Mouse (Mus musculus) limb, embryonic 11.5 days (tissue): Measurements from ENCODE around the gene Clk2. TPM values are rescaled to one million over a fixed set of nuclear protein-coding genes. Genes with fewer than 3 reads are reported as not detected.
A peak's percentile ranks its signal among the peaks of the same experiment; 100 is the strongest.

Experiments
- ATAC-seq: fragments of 200-750 bp; cut with Nextera tagmentation; 2 replicates; pipeline ENCODE4 v1.8.0; 2017; ENCODE audit warnings: low read depth; ENCODE audit not compliant: insufficient number of reproducible peaks, low FRiP score, low TSS enrichment
- DNase-seq: peaks from one replicate; pipeline ENCODE4 v3.0.0-alpha.2; 2015; ENCODE audit warnings: low spot score
- H3K27ac ChIP-seq: fragments of 300-500 bp; sonication (generic); replicated peaks from 2 replicates; pipeline ENCODE4 v1.5.1; 2014; ENCODE audit warnings: low read depth, mild to moderate bottlenecking, low read length
- H3K27me3 ChIP-seq: fragments of 300-500 bp; sonication (generic); 2 replicates; pipeline ENCODE4 v1.6.1; 2014; ENCODE audit warnings: mild to moderate bottlenecking, low read length, mixed read lengths; ENCODE audit not compliant: control insufficient read depth, insufficient read depth
- H3K36me3 ChIP-seq: fragments of 300-500 bp; sonication (generic); 2 replicates; pipeline ENCODE4 v1.6.1; 2014; ENCODE audit warnings: mild to moderate bottlenecking, low read length, moderate library complexity, mixed read lengths; ENCODE audit not compliant: control insufficient read depth, insufficient read depth
- H3K4me1 ChIP-seq: fragments of 300-500 bp; sonication (generic); 2 replicates; pipeline ENCODE4 v1.6.1; 2014; ENCODE audit warnings: low read length, mixed read lengths; ENCODE audit not compliant: control insufficient read depth, insufficient read depth
- H3K4me2 ChIP-seq: fragments of 300-500 bp; sonication (generic); 2 replicates; pipeline ENCODE4 v1.6.1; 2014; ENCODE audit warnings: low read depth, mild to moderate bottlenecking, moderate library complexity; ENCODE audit not compliant: severe bottlenecking
- H3K4me3 ChIP-seq: fragments of 300-500 bp; sonication (generic); 2 replicates; pipeline ENCODE4 v1.5.1; 2014; ENCODE audit warnings: low read depth, low read length
- H3K9ac ChIP-seq: fragments of 300-500 bp; sonication (generic); 2 replicates; pipeline ENCODE4 v1.6.1; 2014; ENCODE audit warnings: mild to moderate bottlenecking, low read length
- H3K9me3 ChIP-seq: fragments of 300-500 bp; sonication (generic); 2 replicates; pipeline ENCODE4 v1.6.1; 2016; ENCODE audit warnings: low read length; ENCODE audit not compliant: control insufficient read depth
- WGBS: fragments of 180-500 bp; shearing (Covaris S2); extraction: QIAGEN DNeasy Blood & Tissue Kit; methylation state at CpG from one replicate; pipeline ENCODE4 v1.1.7; 2014; 5-methylcytosine and 5-hydroxymethylcytosine counted together
- polyA plus RNA-seq: library from polyadenylated mRNA; unstranded; fragments of >200 nt; fragmentation: Nextera tagmentation; extraction: Ambion mirVana; gene quantifications from 2 replicates; pipeline ENCODE4 v1.2.1, GENCODE M21; 2014

Clk2 gene
- polyA plus RNA-seq, 1 experiment from 2014 or later = 34.8 TPM

GRCm38 (mm10) chr3:89178107-89178385 is 13.5 kb downstream of the Clk2 start:
- 8% methylated on average over 6 of the region's 6 CpGs for WGBS
- Histone ChIP-seq H3K4me2 (peak overlapping the region; percentile 82), H3K4me1 (peaks cover 8% of the 10 kb centered on the region; the same call in 1 of the 2 replicates), H3K36me3 (peaks cover 35% of the 10 kb centered on the region), H3K9me3 (no peaks in the 10 kb centered on the region), H3K27ac (peak overlapping the region; percentile 53), H3K27me3 (no peaks in the 10 kb centered on the region), H3K9ac (peak overlapping the region; percentile 86), H3K4me3 (peak overlapping the region; percentile 59)
- DNase-seq (no peak), ATAC-seq (no peak)

DNA sequence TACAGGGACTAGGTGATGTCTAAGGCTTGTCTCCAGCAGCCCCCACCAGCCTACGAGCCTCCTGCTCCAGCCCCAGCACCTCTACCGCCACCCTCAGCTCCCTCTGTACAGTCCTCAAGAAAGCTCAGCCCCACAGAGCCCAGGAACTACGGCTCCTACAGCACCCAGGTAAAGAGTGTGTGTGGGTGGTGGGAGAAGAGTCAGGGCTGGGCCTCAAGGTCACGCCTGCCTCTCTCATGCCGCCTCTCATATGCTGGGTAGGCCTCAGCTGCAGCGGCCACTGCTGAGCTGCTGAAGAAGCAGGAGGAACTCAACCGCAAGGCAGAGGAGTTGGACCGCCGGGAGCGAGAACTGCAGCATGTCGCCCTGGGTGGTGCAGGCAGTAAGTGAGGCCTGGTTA is 14.5 kb downstream of the Clk2 start:
- no peak overlapping the region for H3K4me3 ChIP-seq
- H3K9me3 ChIP-seq = no peaks in the 10 kb centered on the region
- no peak overlapping the region for H3K9ac ChIP-seq
- no peak overlapping the region for H3K27ac ChIP-seq
- 93% methylated on average over 11 of the region's 11 CpGs for WGBS
- no peak for ATAC-seq
- peak overlapping the region; percentile 82; the same call in 1 of the 2 replicates for H3K4me2 ChIP-seq
- H3K27me3 ChIP-seq = no peaks in the 10 kb centered on the region
- peaks cover 26% of the 10 kb centered on the region for H3K36me3 ChIP-seq
- peaks cover 14% of the 10 kb centered on the region for H3K4me1 ChIP-seq
- DNase-seq = no peak

- Histone ChIP-seq H3K9me3 (no peaks in the 10 kb centered on the region), H3K4me1 (peaks cover 30% of the 10 kb centered on the region), H3K27ac (no peak overlapping the region; the same call in 1 of the 2 replicates), H3K9ac (no peak overlapping the region), H3K4me3 (no peak overlapping the region), H3K36me3 (peaks cover 21% of the 10 kb centered on the region), H3K27me3 (no peaks in the 10 kb centered on the region), H3K4me2 (no peak overlapping the region)
- 93% methylated on average over 27 of the region's 27 CpGs for WGBS
- DNase-seq = no peak
- no peak for ATAC-seq
These were observed 17.3 kb downstream of the Clk2 start for GRCm38 (mm10) chr3:89181749-89182500.

- no peak overlapping the region; the same call in 1 of the 2 replicates for H3K27ac ChIP-seq
- H3K4me1 ChIP-seq = peaks cover 30% of the 10 kb centered on the region
- H3K4me2 ChIP-seq = peak overlapping the region; percentile 96; the same call in 1 of the 2 replicates
These were observed 18.0 kb downstream of the Clk2 start for GRCm38 (mm10) chr3:89182531-89183057.

GRCm38 (mm10) chr3:89183058-89183958 is 18.7 kb downstream of the Clk2 start, which contains the start of gene Fam189b:
Gene Fam189b, plus strand, starts transcription at chr3:89183143.
- 5% methylated on average over 39 of the region's 39 CpGs for WGBS
- H3K4me1 ChIP-seq = peaks cover 30% of the 10 kb centered on the region
- ATAC-seq (peak; percentile 91), DNase-seq (peak; percentile 89)
- H3K4me3 ChIP-seq = peak within 1 kb of the TSS; percentile 66
- peak within 1 kb of the TSS; percentile 84 for H3K9ac ChIP-seq
- peaks cover 22% of the 10 kb centered on the region for H3K36me3 ChIP-seq
- no peaks in the 10 kb centered on the region for H3K9me3 ChIP-seq
- H3K27me3 ChIP-seq = no peaks in the 10 kb centered on the region
- H3K4me2 ChIP-seq = peak within 1 kb of the TSS; percentile 96
- H3K27ac ChIP-seq = peak within 1 kb of the TSS; percentile 73

More at GRCm38 (mm10) chr3:89182531-89183057, 18.0 kb downstream of the Clk2 start:
- Histone ChIP-seq H3K27me3 (no peaks in the 10 kb centered on the region), H3K9me3 (no peaks in the 10 kb centered on the region), H3K9ac (peak overlapping the region; percentile 84), H3K36me3 (peaks cover 22% of the 10 kb centered on the region), H3K4me3 (peak overlapping the region; percentile 66; the same call in 1 of the 2 replicates)
- ATAC-seq (peak; percentile 7; the same call in 1 of the 2 replicates), DNase-seq (no peak)
- WGBS = 44% methylated on average over 7 of the region's 7 CpGs

- peaks cover 22% of the 10 kb centered on the region for H3K36me3 ChIP-seq
- no peak for ATAC-seq
- no peak overlapping the region; the same call in 1 of the 2 replicates for H3K27ac ChIP-seq
These were observed 19.3 kb downstream of the Clk2 start for GRCm38 (mm10) chr3:89183959-89184315.

GRCm38 (mm10) chr3:89187197-89187596 is 22.6 kb downstream of the Clk2 start:
- Histone ChIP-seq H3K27me3 (no peaks in the 10 kb centered on the region), H3K27ac (no peak overlapping the region), H3K4me2 (no peak overlapping the region), H3K4me3 (no peak overlapping the region), H3K36me3 (peaks cover 4% of the 10 kb centered on the region), H3K9ac (peak overlapping the region; percentile 7; the same call in 1 of the 2 replicates), H3K4me1 (peaks cover 24% of the 10 kb centered on the region), H3K9me3 (no peaks in the 10 kb centered on the region)
- ATAC-seq (no peak), DNase-seq (no peak)
- WGBS = 58% methylated on average over 23 of the region's 23 CpGs

More at GRCm38 (mm10) chr3:89183959-89184315, 19.3 kb downstream of the Clk2 start:
- Histone ChIP-seq H3K4me1 (peaks cover 24% of the 10 kb centered on the region), H3K9ac (peak overlapping the region; percentile 84), H3K4me3 (peak overlapping the region; percentile 66), H3K9me3 (no peaks in the 10 kb centered on the region), H3K4me2 (peak overlapping the region; percentile 96), H3K27me3 (no peaks in the 10 kb centered on the region)
- 73% methylated on average over 6 of the region's 6 CpGs for whole genome bisulfite sequencing
- DNase-seq = no peak
